Mouse (Mus musculus) gastrocnemius, adult 2 months (tissue): ENCODE results near the gene Arhgap11a. TPM values are rescaled to one million over a fixed set of nuclear protein-coding genes. Genes with fewer than 3 reads are reported as not detected.

Experiments used
- DNase-seq: peaks from one replicate; pipeline ENCODE4 v3.0.0; 2022
- H3K27ac ChIP-seq: fragments of 200-600 bp; 2 replicates; pipeline ENCODE4 v1.8.1; 2022; ENCODE audit warnings: mild to moderate bottlenecking
- H3K4me3 ChIP-seq: fragments of 200-600 bp; 2 replicates; pipeline ENCODE4 v1.8.1; 2022; ENCODE audit warnings: mild to moderate bottlenecking, moderate library complexity
- CTCF ChIP-seq: fragments of 200-600 bp; IDR thresholded peaks from 2 replicates; pipeline ENCODE4 v1.8.1; 2022; ENCODE audit warnings: antibody characterized with exemption, mild to moderate bottlenecking, moderate library complexity
- intact Hi-C: fragments of 180-260 bp; cut with DNase I; formaldehyde crosslinking; loops from one replicate; pipeline ENCODE4 v1.15.1; 2025
- long read RNA-seq, 2 experiments: library from polyadenylated mRNA; stranded (forward); transcript quantifications; one replicate each; pipeline ENCODE4 v2.0.0; 2021
- total RNA-seq, 2 experiments: library from RNA; stranded (reverse); gene quantifications; 2 replicates each; pipeline ENCODE4 v1.2.3; 2021

Gene Arhgap11a
- 1 to 10 TPM in 1 of 2 experiments, under 1 TPM in 1; 0.86 to 1.0 TPM for total RNA-seq
- long read RNA-seq, experiment 1, full-length matches to known transcripts = 1 of 1 reads
- long read RNA-seq, experiment 1, partial matches to known transcripts = 0 of 1 reads
- long read RNA-seq, experiment 1, other reads (novel, unspliced or antisense) = 0 of 1 reads
- long read RNA-seq, experiment 2, full-length matches to known transcripts = 2 of 2 reads
- long read RNA-seq, experiment 2, partial matches to known transcripts = 0 of 2 reads
- long read RNA-seq, experiment 2, other reads (novel, unspliced or antisense) = 0 of 2 reads

DNA sequence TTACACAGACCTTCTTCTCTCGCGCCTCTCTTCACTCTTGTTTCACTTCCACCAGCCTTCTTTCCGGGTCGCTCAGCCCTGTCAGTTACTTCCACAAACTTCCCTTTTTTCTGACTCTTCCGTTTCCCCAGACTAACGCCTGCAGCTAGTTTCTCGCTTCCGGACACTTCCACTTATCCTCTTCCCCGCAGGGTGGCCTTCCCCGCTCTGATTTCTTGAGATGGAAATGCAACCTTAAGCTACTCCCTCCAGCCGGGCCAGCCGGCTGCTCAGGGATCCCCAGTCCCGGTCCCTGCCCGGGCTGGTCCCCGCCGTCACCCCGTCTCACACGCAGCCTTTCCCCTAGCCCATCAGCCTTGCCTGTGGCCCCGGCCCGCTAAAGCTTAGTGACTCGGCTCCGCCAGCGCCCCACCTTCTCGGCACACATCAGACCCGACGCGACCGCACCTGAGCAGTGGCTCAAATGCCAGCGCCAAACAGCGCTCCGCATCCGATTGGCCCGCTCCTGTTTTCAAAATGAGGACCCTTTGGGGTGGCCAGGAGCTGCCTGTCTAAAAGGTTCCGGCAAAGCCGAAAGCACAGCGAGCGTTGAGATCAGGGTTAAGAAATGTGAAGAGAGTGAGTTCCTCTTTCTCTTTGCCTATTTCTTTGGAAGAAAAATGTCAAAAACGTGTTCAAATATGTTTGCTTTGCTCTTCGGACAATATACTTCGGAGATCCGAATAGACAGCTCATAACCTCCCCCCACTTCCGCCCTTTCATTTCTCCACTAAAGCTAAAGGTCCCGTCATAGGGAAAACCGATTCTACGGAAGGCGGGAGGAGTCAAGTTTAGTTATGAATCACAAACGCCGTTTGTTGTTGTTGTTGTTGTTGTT is at the start of gene Arhgap11a:
TSS of gene Arhgap11a (minus strand) at position 417 of the 877 bp plus-strand sequence.
- DNase-seq = peak; percentile 90
- H3K4me3 ChIP-seq = peak within 1 kb of the TSS; percentile 94
- H3K27ac ChIP-seq = peak within 1 kb of the TSS; percentile 99
- intact Hi-C loops = loop anchor here (10.0 kb wide), 1 partner anchor 806 kb away; the partner anchor contains the start of gene Dph6
- no peak for TF ChIP-seq CTCF

GRCm38 (mm10) chr2:113893385-113894122 is 45.1 kb upstream of the Arhgap11a start:
- intact Hi-C loops = no loop called here
- Histone ChIP-seq H3K4me3 (no peak overlapping the region), H3K27ac (no peak overlapping the region)
- no peak for DNase-seq
- no peak for TF ChIP-seq CTCF

GRCm38 (mm10) chr2:113887166-113887565 is 38.7 kb upstream of the Arhgap11a start:
- DNase-seq = no peak
- intact Hi-C loops = no loop called here
- H3K4me3 ChIP-seq = no peak overlapping the region
- TF ChIP-seq CTCF = no peak
- no peak overlapping the region for H3K27ac ChIP-seq

DNA sequence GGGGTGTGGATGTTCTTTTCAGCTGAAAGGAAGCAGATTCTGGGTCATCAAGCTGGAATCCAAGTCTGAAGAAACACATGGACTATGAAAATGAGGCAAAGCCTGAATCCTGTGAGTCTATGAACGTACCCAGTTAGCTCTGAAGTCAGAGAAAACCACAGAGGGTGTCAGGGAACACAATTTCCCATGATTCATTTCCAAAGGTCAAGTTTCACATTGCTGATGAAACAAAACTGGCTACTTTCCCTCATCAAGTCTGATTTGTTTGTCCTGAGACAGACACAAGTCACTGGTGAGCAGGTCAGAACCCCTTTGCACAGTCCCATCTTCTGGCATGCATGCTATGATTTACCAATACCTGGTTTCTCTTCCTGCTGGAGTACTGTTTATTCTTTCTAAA is 37.6 kb upstream of the Arhgap11a start:
- Histone ChIP-seq H3K27ac (no peak overlapping the region), H3K4me3 (no peak overlapping the region)
- intact Hi-C loops = no loop called here
- DNase-seq = no peak
- TF ChIP-seq CTCF = no peak

GRCm38 (mm10) chr2:113870115-113870514 is 21.7 kb upstream of the Arhgap11a start:
- no peak for TF ChIP-seq CTCF
- intact Hi-C loops = no loop called here
- Histone ChIP-seq H3K27ac (no peak overlapping the region), H3K4me3 (no peak overlapping the region)
- DNase-seq = no peak

DNA sequence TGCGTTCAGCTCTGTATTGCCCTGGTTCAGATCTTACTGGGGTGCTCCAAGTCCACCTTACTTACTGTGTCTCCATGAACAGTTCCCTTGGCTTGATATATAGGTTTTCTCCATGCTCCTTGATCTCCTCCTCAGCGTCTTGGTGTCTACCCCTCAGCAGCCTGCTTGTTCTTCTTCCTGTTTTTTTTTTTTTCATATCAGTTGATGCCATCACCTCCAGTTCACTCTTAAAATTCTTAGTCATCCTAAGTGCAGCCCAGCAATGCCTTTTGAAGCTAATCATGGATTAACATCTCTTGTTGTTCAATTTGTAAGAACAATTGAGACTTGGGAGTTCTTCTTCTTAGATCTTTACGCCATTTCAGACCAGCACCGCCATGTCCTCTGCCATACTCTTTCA is 19.9 kb upstream of the Arhgap11a start:
- intact Hi-C loops = loop anchor here (5.0 kb wide), 1 partner anchor 309 kb away; no protein-coding TSS in a partner anchor

GRCm38 (mm10) chr2:113866155-113866554 is 17.7 kb upstream of the Arhgap11a start:
- Histone ChIP-seq H3K27ac (no peak overlapping the region), H3K4me3 (no peak overlapping the region)
- TF ChIP-seq CTCF = peak; percentile 57
- intact Hi-C loops = loop anchor here (1.0 to 5.0 kb wide), 2 partner anchors 279 to 311 kb away; no protein-coding TSS in a partner anchor
- DNase-seq = no peak

More for the DNA sequence above, 19.9 kb upstream of the Arhgap11a start:
- DNase-seq = no peak
- no peak for TF ChIP-seq CTCF
- Histone ChIP-seq H3K27ac (no peak overlapping the region), H3K4me3 (no peak overlapping the region)

DNA sequence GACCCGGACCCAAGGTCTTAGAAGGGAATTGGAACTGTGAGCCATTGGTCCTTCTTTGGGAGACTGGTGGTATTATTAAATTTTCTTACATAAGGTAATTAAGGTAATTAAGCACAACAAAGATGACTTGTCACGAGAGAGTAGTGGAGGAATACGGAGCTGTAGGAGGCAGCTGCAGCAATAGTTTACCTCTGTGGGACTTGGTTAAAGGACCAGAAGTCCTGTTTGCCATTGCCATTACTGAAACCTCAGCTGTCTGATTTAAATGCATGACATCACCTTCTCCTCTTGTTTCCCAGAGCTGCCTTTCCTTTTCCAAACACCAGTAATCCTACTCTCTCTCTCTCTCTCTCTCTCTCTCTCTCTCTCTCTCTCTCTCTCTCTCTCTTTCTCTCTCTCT is 680 bp upstream of the Arhgap11a start:
- intact Hi-C loops = loop anchor here (10.0 kb wide), 1 partner anchor 806 kb away; the partner anchor contains the start of gene Dph6
- DNase-seq = no peak
- Histone ChIP-seq H3K27ac (peak overlapping the region; percentile 99), H3K4me3 (peak overlapping the region; percentile 94)
- TF ChIP-seq CTCF = no peak

- peak overlapping the region; percentile 99 for H3K27ac ChIP-seq
- TF ChIP-seq CTCF = no peak
- intact Hi-C loops = loop anchor here (10.0 kb wide), 1 partner anchor 807 kb away; the partner anchor contains the start of gene Dph6
- peak overlapping the region; percentile 94 for H3K4me3 ChIP-seq
- peak; percentile 17 for DNase-seq
Measured at GRCm38 (mm10) chr2:113847678-113848244, 700 bp downstream of the Arhgap11a start.

- Histone ChIP-seq H3K27ac (no peak overlapping the region), H3K4me3 (no peak overlapping the region)
- no peak for TF ChIP-seq CTCF
- intact Hi-C loops = loop anchor here (10.0 kb wide), 1 partner anchor 810 kb away; the partner anchor contains the start of gene Dph6
- no peak for DNase-seq
Measured at GRCm38 (mm10) chr2:113845081-113845480, 3.4 kb downstream of the Arhgap11a start.

GRCm38 (mm10) chr2:113841656-113842437 is 6.6 kb downstream of the Arhgap11a start:
- TF ChIP-seq CTCF = no peak
- intact Hi-C loops = loop anchor here (10.0 kb wide), 1 partner anchor 813 kb away; the partner anchor contains the start of gene Dph6
- H3K27ac ChIP-seq = no peak overlapping the region
- H3K4me3 ChIP-seq = no peak overlapping the region
- DNase-seq = no peak
